25 mouse cellular contexts compared by ENCODE assay signal in genomic region chr12:113255331-113255730, GRCm38 (mm10).
"Had no signal": no experiment of that assay in that cellular context is flagged by ENCODE, and none has a peak within 500 bp of the region (broad histone marks: within the 10 kb centered on the region; RNA-seq: fewer than 3 reads in every experiment).

No protein-coding gene starts in this region.

- H3K36me3 ChIP-seq: heart, embryonic 10.5 days; heart, embryonic 12.5 days; hindbrain, embryonic 10.5 days; hindbrain, embryonic 12.5 days; kidney, embryonic 15.5 days; limb, embryonic 13.5 days; limb, embryonic 15.5 days; liver, embryonic 12.5 days had no signal

- H3K9me3 ChIP-seq: heart, embryonic 10.5 days; heart, embryonic 12.5 days; hindbrain, embryonic 10.5 days; hindbrain, embryonic 12.5 days; kidney, embryonic 15.5 days; limb, embryonic 13.5 days; limb, embryonic 15.5 days; liver, embryonic 12.5 days had no signal

- H3K27ac ChIP-seq: gastrocnemius, adult 2 months; heart, embryonic 10.5 days; hindbrain, embryonic 10.5 days; hindbrain, embryonic 12.5 days; hindbrain, embryonic 14.5 days; kidney, embryonic 15.5 days; kidney, postnatal 0 days; limb, embryonic 13.5 days; limb, embryonic 15.5 days; liver, embryonic 12.5 days; liver, embryonic 14.5 days had no signal

- H3K4me2 ChIP-seq: heart, embryonic 12.5 days; hindbrain, embryonic 12.5 days; hindbrain, embryonic 14.5 days; kidney, embryonic 15.5 days; limb, embryonic 13.5 days; limb, embryonic 15.5 days; liver, embryonic 12.5 days had no signal

- DNase-seq: gastrocnemius, adult 2 months; gastrocnemius, postnatal 10 days; gastrocnemius, postnatal 25 days; heart, adult 18-20 months; heart, postnatal 10 days; heart, postnatal 4 days; kidney, adult 11 months; kidney, adult 8-10 months; kidney, postnatal 25 days; layer of hippocampus, adult 9-11 months; layer of hippocampus, postnatal 36 days; left cerebral cortex, postnatal 4 days had no signal

- H3K4me1 ChIP-seq: heart, embryonic 10.5 days; heart, embryonic 12.5 days; hindbrain, embryonic 10.5 days; hindbrain, embryonic 12.5 days; kidney, embryonic 15.5 days; limb, embryonic 13.5 days; limb, embryonic 15.5 days; liver, embryonic 12.5 days had no signal

- H3K9ac ChIP-seq: heart, embryonic 12.5 days; hindbrain, embryonic 12.5 days; hindbrain, embryonic 14.5 days; kidney, embryonic 15.5 days; limb, embryonic 13.5 days; limb, embryonic 15.5 days; liver, embryonic 12.5 days; liver, embryonic 14.5 days had no signal

- H3K4me3 ChIP-seq: gastrocnemius, adult 2 months; heart, embryonic 10.5 days; heart, embryonic 12.5 days; hindbrain, embryonic 10.5 days; hindbrain, embryonic 12.5 days; kidney, embryonic 15.5 days; limb, embryonic 13.5 days; limb, embryonic 15.5 days; liver, embryonic 12.5 days had no signal

- ATAC-seq: hindbrain, embryonic 16.5 days; intestine, embryonic 16.5 days; liver, embryonic 12.5 days had no signal

- H3K27me3 ChIP-seq: heart, embryonic 12.5 days; hindbrain, embryonic 12.5 days; kidney, embryonic 15.5 days; limb, embryonic 13.5 days; limb, embryonic 15.5 days; liver, embryonic 12.5 days had no signal
